Mouse (Mus musculus) forebrain, embryonic 13.5 days (tissue): ENCODE measurements around the gene Lexm. TPM values are rescaled to one million over a fixed set of nuclear protein-coding genes. Genes with fewer than 3 reads are reported as not detected.

Source experiments
- ATAC-seq: fragments of 200-750 bp; cut with Nextera tagmentation; 2 replicates; pipeline ENCODE4 v1.8.0; 2017
- H3K27ac ChIP-seq: fragments of 300-500 bp; sonication (generic); 2 replicates; pipeline ENCODE4 v1.5.1; 2015; ENCODE audit warnings: inconsistent platforms, mild to moderate bottlenecking, moderate library complexity
- H3K27me3 ChIP-seq: fragments of 300-500 bp; sonication (generic); 2 replicates; pipeline ENCODE4 v1.6.1; 2015; ENCODE audit warnings: mild to moderate bottlenecking, inconsistent platforms
- H3K36me3 ChIP-seq: fragments of 300-500 bp; sonication (generic); 2 replicates; pipeline ENCODE4 v1.6.1; 2015; ENCODE audit warnings: mild to moderate bottlenecking, inconsistent platforms; ENCODE audit not compliant: poor library complexity, severe bottlenecking
- H3K4me1 ChIP-seq: fragments of 300-500 bp; sonication (generic); 2 replicates; pipeline ENCODE4 v1.6.1; 2015; ENCODE audit warnings: inconsistent platforms
- H3K4me2 ChIP-seq: fragments of 300-500 bp; sonication (generic); 2 replicates; pipeline ENCODE4 v1.6.1; 2015; ENCODE audit warnings: inconsistent platforms, mild to moderate bottlenecking, moderate library complexity
- H3K4me3 ChIP-seq: fragments of 300-500 bp; sonication (generic); 2 replicates; pipeline ENCODE4 v1.5.1; 2015; ENCODE audit warnings: mild to moderate bottlenecking, inconsistent platforms
- H3K9ac ChIP-seq: fragments of 300-500 bp; sonication (generic); 2 replicates; pipeline ENCODE4 v1.6.1; 2015; ENCODE audit warnings: mild to moderate bottlenecking, inconsistent platforms
- H3K9me3 ChIP-seq: fragments of 300-500 bp; sonication (generic); replicated peaks from 2 replicates; pipeline ENCODE4 v1.6.1; 2016; ENCODE audit warnings: inconsistent platforms
- WGBS: fragments of 180-500 bp; shearing (Covaris S2); methylation state at CpG from one replicate; pipeline ENCODE4 v1.1.7; 2015; 5-methylcytosine and 5-hydroxymethylcytosine counted together
- polyA plus RNA-seq: library from polyadenylated mRNA; unstranded; fragments of >200 nt; fragmentation: Nextera tagmentation; extraction: Ambion mirVana; gene quantifications from 2 replicates; pipeline ENCODE4 v1.2.1, GENCODE M21; 2015

Lexm gene
- polyA plus RNA-seq, 1 experiment from 2014 or later = not detected

DNA sequence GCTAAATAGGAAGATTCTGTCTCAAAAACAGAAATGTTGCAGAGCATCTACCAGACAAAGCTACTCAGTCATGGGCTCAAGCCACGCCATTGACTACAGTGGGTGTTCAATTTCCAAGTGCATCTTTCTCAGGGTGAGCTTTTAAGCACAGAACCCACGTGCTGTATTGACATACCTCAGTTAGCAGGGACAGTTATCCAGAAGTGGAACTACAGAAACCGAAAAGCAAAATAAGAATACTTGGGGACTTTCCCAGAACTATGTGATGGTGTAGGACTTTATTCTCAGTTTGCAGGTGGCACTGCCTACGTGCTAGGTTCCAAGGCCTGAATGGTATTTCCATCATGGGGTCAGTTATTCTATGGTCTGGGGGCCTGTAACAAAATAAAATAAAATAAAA lies 19.3 kb downstream of the Lexm start:
- Histone ChIP-seq H3K27ac (no peak overlapping the region), H3K9me3 (no peaks in the 10 kb centered on the region), H3K27me3 (no peaks in the 10 kb centered on the region), H3K4me1 (no peaks in the 10 kb centered on the region), H3K36me3 (no peaks in the 10 kb centered on the region), H3K4me2 (no peak overlapping the region), H3K9ac (no peak overlapping the region), H3K4me3 (no peak overlapping the region)
- no peak for ATAC-seq
- 85% methylated on average over 4 of the region's 4 CpGs for WGBS

DNA sequence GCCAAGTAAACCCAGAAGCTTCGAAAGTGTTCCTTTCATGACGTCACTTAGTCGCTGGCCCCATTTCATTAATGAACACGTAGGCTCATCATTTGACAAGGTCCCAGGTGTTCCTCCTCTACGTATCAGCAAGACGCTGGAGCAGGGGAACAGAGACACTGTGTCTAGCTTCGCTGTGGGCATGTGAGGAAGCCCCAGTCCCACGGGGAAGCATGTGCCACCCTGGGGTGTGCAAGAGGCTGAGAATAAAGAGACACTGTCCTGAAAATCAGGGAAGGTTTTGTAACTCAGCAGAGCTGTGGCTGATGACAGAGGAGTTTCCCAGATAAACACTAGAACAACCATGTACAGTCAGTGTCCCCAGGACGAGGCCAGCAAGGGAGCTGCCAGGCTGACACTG lies 20.0 kb downstream of the Lexm start:
- H3K9ac ChIP-seq = no peak overlapping the region
- no peak overlapping the region for H3K4me3 ChIP-seq
- H3K27me3 ChIP-seq = no peaks in the 10 kb centered on the region
- H3K4me2 ChIP-seq = no peak overlapping the region
- no peaks in the 10 kb centered on the region for H3K36me3 ChIP-seq
- no peaks in the 10 kb centered on the region for H3K9me3 ChIP-seq
- H3K27ac ChIP-seq = no peak overlapping the region
- no peaks in the 10 kb centered on the region for H3K4me1 ChIP-seq
- no peak for ATAC-seq
- 88% methylated on average over 9 of the region's 9 CpGs for WGBS

DNA sequence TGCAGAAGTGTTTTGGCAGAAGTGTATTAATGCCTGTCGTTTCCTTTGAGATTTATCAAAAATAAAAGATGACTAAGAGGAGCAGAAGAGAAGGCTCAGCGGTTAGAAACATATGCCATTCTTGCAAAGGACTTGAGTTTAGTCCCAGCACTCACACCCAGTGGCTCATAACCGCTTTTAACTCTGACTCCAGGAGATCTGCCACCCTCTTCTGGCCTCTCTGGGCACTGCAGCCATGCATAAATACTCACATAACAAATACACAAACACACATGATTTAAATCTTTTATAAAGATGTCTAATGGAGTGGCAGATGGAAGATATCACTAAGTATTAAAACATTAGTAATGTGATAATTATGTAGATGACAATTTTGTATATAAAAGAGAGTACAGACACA lies 20.8 kb downstream of the Lexm start:
- H3K4me1 ChIP-seq = no peaks in the 10 kb centered on the region
- H3K4me2 ChIP-seq = no peak overlapping the region
- 0 out of 2 replicates have a peak, but pooled peaks cover 2% of the 10 kb centered on the region for H3K36me3 ChIP-seq
- 62% methylated on average over 3 of the region's 3 CpGs for WGBS
- no peak overlapping the region for H3K4me3 ChIP-seq
- H3K9me3 ChIP-seq = no peaks in the 10 kb centered on the region
- no peak for ATAC-seq
- no peaks in the 10 kb centered on the region for H3K27me3 ChIP-seq
- H3K27ac ChIP-seq = no peak overlapping the region
- H3K9ac ChIP-seq = no peak overlapping the region

DNA sequence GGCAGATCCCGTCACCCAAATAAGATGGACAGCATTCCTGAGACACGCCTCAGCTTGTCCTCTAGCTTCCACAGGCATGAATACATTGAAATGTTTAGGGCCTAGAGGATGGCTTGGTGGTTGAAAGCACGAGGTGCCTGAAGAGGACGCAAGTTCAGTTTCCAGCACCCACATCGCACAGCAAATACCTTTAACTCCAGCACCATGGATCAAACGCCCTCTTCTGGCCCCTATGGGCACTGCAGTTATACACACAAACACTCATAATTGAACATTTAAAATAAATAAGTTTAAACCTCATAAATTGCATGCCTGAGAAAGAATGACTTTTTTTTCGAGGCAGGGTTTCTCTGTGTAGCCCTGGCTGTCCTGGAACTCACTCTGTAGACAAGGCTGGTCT lies 23.4 kb downstream of the Lexm start:
- H3K4me2 ChIP-seq = no peak overlapping the region
- WGBS = 63% methylated on average over 7 of the region's 7 CpGs
- no peak overlapping the region for H3K27ac ChIP-seq
- no peaks in the 10 kb centered on the region for H3K27me3 ChIP-seq
- H3K9me3 ChIP-seq = no peaks in the 10 kb centered on the region
- H3K36me3 ChIP-seq = peaks cover 27% of the 10 kb centered on the region
- H3K4me1 ChIP-seq = no peaks in the 10 kb centered on the region
- no peak for ATAC-seq
- H3K4me3 ChIP-seq = no peak overlapping the region
- H3K9ac ChIP-seq = no peak overlapping the region

DNA sequence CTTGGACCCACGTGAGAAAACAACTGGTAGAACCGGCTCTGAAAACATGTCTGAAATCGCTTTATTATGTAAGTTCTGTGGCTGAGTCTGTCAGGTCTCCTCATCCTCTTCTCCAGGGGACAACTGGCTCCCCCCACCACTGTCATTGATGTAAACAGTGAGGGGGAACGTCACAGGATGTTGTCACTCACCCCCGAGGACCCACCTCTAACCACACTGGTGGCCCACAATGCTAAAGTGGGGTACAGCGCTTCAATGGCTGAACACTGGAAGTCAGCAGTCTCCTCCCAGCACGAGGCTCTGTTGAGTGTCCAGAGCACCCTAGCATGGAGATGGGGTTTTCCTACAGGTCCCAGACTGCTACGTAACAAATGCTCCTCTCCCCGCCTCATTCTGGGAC lies 26.2 kb downstream of the Lexm start:
- Histone ChIP-seq H3K4me3 (no peak overlapping the region), H3K9ac (no peak overlapping the region), H3K4me2 (no peak overlapping the region), H3K27ac (no peak overlapping the region), H3K9me3 (no peaks in the 10 kb centered on the region), H3K27me3 (no peaks in the 10 kb centered on the region), H3K4me1 (no peaks in the 10 kb centered on the region), H3K36me3 (peaks cover 54% of the 10 kb centered on the region)
- WGBS = 89% methylated on average over 9 of the region's 9 CpGs
- ATAC-seq = no peak

- Histone ChIP-seq H3K4me2 (no peak overlapping the region), H3K4me3 (no peak overlapping the region), H3K36me3 (peaks cover 61% of the 10 kb centered on the region), H3K27ac (no peak overlapping the region), H3K9me3 (no peaks in the 10 kb centered on the region), H3K27me3 (no peaks in the 10 kb centered on the region), H3K9ac (no peak overlapping the region), H3K4me1 (no peaks in the 10 kb centered on the region)
- no peak for ATAC-seq
- 85% methylated on average over 9 of the region's 9 CpGs for WGBS
Observed at GRCm38 (mm10) chr4:106590142-106590541, 26.9 kb downstream of the Lexm start.

DNA sequence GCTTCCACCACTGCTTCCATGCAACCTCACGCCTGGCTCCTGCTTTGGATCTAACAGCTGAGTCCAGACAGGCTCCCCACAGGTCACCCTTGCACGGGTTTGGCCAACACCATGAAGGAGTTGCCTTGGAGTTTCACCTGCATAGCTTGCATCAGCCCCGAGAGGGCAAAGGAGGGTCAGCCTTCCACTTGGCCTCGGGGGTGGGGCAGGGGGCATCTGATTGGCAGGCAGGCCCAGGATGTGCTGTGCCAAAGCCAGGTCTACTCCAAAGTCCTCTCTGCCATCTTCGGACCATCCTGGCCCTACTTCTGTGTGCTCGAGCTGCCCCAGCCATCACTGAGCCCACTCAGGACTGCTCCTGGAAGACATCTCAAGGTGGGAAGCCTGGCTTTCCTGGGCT lies 30.0 kb downstream of the Lexm start:
- no peak for ATAC-seq
- no peak overlapping the region for H3K9ac ChIP-seq
- 94% methylated on average over 6 of the region's 6 CpGs for WGBS
- no peaks in the 10 kb centered on the region for H3K4me1 ChIP-seq
- no peak overlapping the region for H3K4me3 ChIP-seq
- no peaks in the 10 kb centered on the region for H3K9me3 ChIP-seq
- peaks cover 92% of the 10 kb centered on the region for H3K36me3 ChIP-seq
- H3K27ac ChIP-seq = no peak overlapping the region
- H3K4me2 ChIP-seq = no peak overlapping the region
- H3K27me3 ChIP-seq = no peaks in the 10 kb centered on the region

GRCm38 (mm10) chr4:106584665-106585064 lies 32.4 kb downstream of the Lexm start:
- Histone ChIP-seq H3K4me3 (no peak overlapping the region), H3K36me3 (peaks cover 98% of the 10 kb centered on the region), H3K9ac (no peak overlapping the region), H3K9me3 (no peaks in the 10 kb centered on the region), H3K27me3 (no peaks in the 10 kb centered on the region), H3K4me1 (no peaks in the 10 kb centered on the region), H3K27ac (no peak overlapping the region), H3K4me2 (no peak overlapping the region)
- WGBS = 91% methylated on average over 4 of the region's 4 CpGs
- no peak for ATAC-seq

GRCm38 (mm10) chr4:106582428-106583153 lies 34.5 kb downstream of the Lexm start:
- no peak overlapping the region for H3K4me2 ChIP-seq
- H3K27me3 ChIP-seq = no peaks in the 10 kb centered on the region
- H3K27ac ChIP-seq = no peak overlapping the region; the same call in 1 of the 2 replicates
- H3K36me3 ChIP-seq = peaks cover 97% of the 10 kb centered on the region
- WGBS = 92% methylated on average over 12 of the region's 12 CpGs
- ATAC-seq = no peak
- no peaks in the 10 kb centered on the region for H3K9me3 ChIP-seq
- H3K4me1 ChIP-seq = no peaks in the 10 kb centered on the region
- no peak overlapping the region for H3K4me3 ChIP-seq
- no peak overlapping the region for H3K9ac ChIP-seq

GRCm38 (mm10) chr4:106581865-106582204 lies 35.2 kb downstream of the Lexm start:
- no peak overlapping the region for H3K9ac ChIP-seq
- no peak overlapping the region for H3K27ac ChIP-seq
- no peak overlapping the region for H3K4me3 ChIP-seq
- 94% methylated on average over 15 of the region's 15 CpGs for WGBS
- peaks cover 98% of the 10 kb centered on the region for H3K36me3 ChIP-seq
- no peaks in the 10 kb centered on the region for H3K4me1 ChIP-seq
- no peaks in the 10 kb centered on the region for H3K9me3 ChIP-seq
- ATAC-seq = no peak
- H3K27me3 ChIP-seq = no peaks in the 10 kb centered on the region
- no peak overlapping the region for H3K4me2 ChIP-seq

- peaks cover 98% of the 10 kb centered on the region for H3K36me3 ChIP-seq
- no peak for ATAC-seq
- 92% methylated on average over 14 of the region's 14 CpGs for WGBS
- no peaks in the 10 kb centered on the region for H3K27me3 ChIP-seq
- no peak overlapping the region for H3K4me2 ChIP-seq
- H3K27ac ChIP-seq = no peak overlapping the region
- no peak overlapping the region for H3K4me3 ChIP-seq
- H3K4me1 ChIP-seq = no peaks in the 10 kb centered on the region
- H3K9me3 ChIP-seq = no peaks in the 10 kb centered on the region
- H3K9ac ChIP-seq = no peak overlapping the region
Observed at GRCm38 (mm10) chr4:106581176-106581864, 35.7 kb downstream of the Lexm start.

GRCm38 (mm10) chr4:106577511-106577910 lies 39.5 kb downstream of the Lexm start:
- no peaks in the 10 kb centered on the region for H3K4me1 ChIP-seq
- 81% methylated on average over 7 of the region's 7 CpGs for WGBS
- H3K9ac ChIP-seq = no peak overlapping the region
- no peaks in the 10 kb centered on the region for H3K27me3 ChIP-seq
- H3K36me3 ChIP-seq = peaks cover 96% of the 10 kb centered on the region
- no peak overlapping the region for H3K4me2 ChIP-seq
- no peaks in the 10 kb centered on the region for H3K9me3 ChIP-seq
- no peak overlapping the region for H3K27ac ChIP-seq
- ATAC-seq = no peak
- no peak overlapping the region for H3K4me3 ChIP-seq

DNA sequence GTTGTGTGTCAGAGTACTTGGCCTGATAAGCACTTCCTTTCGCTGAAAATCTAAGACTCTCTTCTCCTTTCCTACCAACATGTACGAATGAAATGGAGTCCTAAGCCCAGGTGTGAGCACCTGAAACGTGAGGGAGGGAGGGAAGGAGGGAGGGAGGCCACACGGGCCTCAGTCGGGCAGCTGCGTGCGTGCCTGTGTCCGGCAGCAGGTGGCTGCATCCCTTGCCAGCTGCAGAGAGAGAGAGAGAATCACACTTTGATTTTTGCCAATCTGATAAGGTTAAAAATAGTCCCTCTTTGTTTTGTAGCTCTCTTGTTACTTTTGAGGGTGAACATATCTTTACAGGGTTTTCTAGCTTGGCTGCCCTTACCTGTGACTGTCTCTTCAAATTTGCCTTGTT lies 42.0 kb downstream of the Lexm start:
- Histone ChIP-seq H3K4me2 (no peak overlapping the region), H3K36me3 (peaks cover 96% of the 10 kb centered on the region), H3K4me1 (no peaks in the 10 kb centered on the region), H3K4me3 (no peak overlapping the region), H3K27me3 (no peaks in the 10 kb centered on the region), H3K9me3 (no peaks in the 10 kb centered on the region), H3K27ac (no peak overlapping the region), H3K9ac (no peak overlapping the region)
- ATAC-seq = no peak
- WGBS = 84% methylated on average over 8 of the region's 8 CpGs
